Mouse (Mus musculus) neural tube, embryonic 11.5 days (tissue): ENCODE measurements around the gene Btnl1. TPM values are rescaled to one million over a fixed set of nuclear protein-coding genes. Genes with fewer than 3 reads are reported as not detected.

Experiments
- polyA plus RNA-seq: library from polyadenylated mRNA; unstranded; fragments of >200 nt; fragmentation: Nextera tagmentation; extraction: Ambion mirVana; gene quantifications from 2 replicates; pipeline ENCODE4 v1.2.1, GENCODE M21; 2014

Gene Btnl1
- polyA plus RNA-seq, 1 experiment from 2014 or later, result not detected

Other genes starting within 250 kb of the Btnl1 start
- not detected in 2 replicates for gene H2-DMb2, start 233.8 kb upstream of the Btnl1 start, polyA plus RNA-seq
- gene H2-DMb1, start 224.1 kb upstream of the Btnl1 start, polyA plus RNA-seq, result not detected in 2 replicates
- gene Tap1, start 189.6 kb upstream of the Btnl1 start, polyA plus RNA-seq, result 0.68 and 1.3 TPM in 2 replicates
- 0.80 and 0.96 TPM in 2 replicates for gene Psmb9, start 189.4 kb upstream of the Btnl1 start, polyA plus RNA-seq
- gene Psmb8, start 179.4 kb upstream of the Btnl1 start, polyA plus RNA-seq, result 2.1 and 3.3 TPM in 2 replicates
- 0.59 and 0.60 TPM in 2 replicates for gene Tap2, start 173.6 kb upstream of the Btnl1 start, polyA plus RNA-seq
- gene H2-Ob, start 138.2 kb upstream of the Btnl1 start, polyA plus RNA-seq, result not detected in 2 replicates
- 2.6 and 4.5 TPM in 2 replicates for gene H2-Ab1, start 119.4 kb upstream of the Btnl1 start, polyA plus RNA-seq
- not detected in 2 replicates for gene H2-Aa, start 89.3 kb upstream of the Btnl1 start, polyA plus RNA-seq
- 0.70 and 1.8 TPM in 2 replicates for gene H2-Eb1, start 71.3 kb upstream of the Btnl1 start, polyA plus RNA-seq
- not detected in 2 replicates for gene H2-Eb2, start 51.5 kb upstream of the Btnl1 start, polyA plus RNA-seq
- not detected in 2 replicates for gene Btnl2, start 22.3 kb upstream of the Btnl1 start, polyA plus RNA-seq
- gene BC051142, start 21.7 kb downstream of the Btnl1 start, polyA plus RNA-seq, result 1.3 and 1.7 TPM in 2 replicates
- not detected in 2 replicates for gene Btnl4, start 100.2 kb downstream of the Btnl1 start, polyA plus RNA-seq
- not detected in 2 replicates for gene Btnl6, start 140.2 kb downstream of the Btnl1 start, polyA plus RNA-seq
- 11.0 and 13.1 TPM in 2 replicates for gene Notch4, start 187.1 kb downstream of the Btnl1 start, polyA plus RNA-seq
- 4.0 and 5.1 TPM in 2 replicates for gene Gpsm3, start 212.7 kb downstream of the Btnl1 start, polyA plus RNA-seq
- 17.0 and 17.3 TPM in 2 replicates for gene Pbx2, start 214.1 kb downstream of the Btnl1 start, polyA plus RNA-seq
- 2.3 and 2.4 TPM in 2 replicates for gene Ager, start 220.7 kb downstream of the Btnl1 start, polyA plus RNA-seq
- gene Rnf5, start 226.6 kb downstream of the Btnl1 start, polyA plus RNA-seq, result 177 and 187 TPM in 2 replicates
- 83.3 and 91.2 TPM in 2 replicates for gene Agpat1, start 227.1 kb downstream of the Btnl1 start, polyA plus RNA-seq
- gene Egfl8, start 238.8 kb downstream of the Btnl1 start, polyA plus RNA-seq, result 10.2 and 12.1 TPM in 2 replicates